Mouse (Mus musculus) ovary, adult 18-20 months (tissue): ENCODE results near the gene Afp.

Experiments used
- DNase-seq: peaks from one replicate; pipeline ENCODE4 v3.0.0; 2022; ENCODE audit warnings: low spot score, mixed read lengths

Afp gene

DNA sequence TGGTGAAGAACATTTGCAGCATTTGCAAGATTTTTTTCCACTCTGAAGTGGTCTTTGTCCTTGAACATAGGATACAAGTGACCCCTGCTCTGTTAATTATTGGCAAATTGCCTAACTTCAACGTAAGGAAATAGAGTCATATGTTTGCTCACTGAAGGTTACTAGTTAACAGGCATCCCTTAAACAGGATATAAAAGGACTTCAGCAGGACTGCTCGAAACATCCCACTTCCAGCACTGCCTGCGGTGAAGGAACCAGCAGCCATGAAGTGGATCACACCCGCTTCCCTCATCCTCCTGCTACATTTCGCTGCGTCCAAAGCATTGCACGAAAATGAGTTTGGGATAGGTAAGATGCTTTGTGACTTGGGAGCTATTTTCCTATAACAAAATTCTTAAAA, at the start of gene Afp:
Afp (plus strand) TSS at position 220 of the 400 bp plus-strand sequence.
- DNase-seq = no peak

DNA sequence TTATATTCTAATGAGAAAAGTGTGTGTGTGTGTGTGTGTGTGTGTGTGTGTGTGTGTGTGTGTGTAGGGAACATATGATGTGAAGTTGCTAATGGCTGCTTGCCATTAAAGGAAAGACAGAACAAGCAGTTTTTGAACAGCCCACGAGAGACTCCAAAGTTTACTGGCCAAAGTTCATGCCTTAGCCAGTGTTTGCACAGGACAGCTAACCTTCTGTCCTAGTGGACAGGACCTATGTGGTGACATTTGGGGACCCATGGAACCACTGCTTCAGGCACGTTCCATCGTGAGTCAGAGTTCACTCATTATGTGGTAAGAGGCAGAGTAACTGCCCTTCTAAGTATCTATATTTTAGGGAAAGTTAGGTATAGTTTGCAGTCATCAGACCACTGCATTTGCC, 43.0 kb upstream of the Afp start:
- no peak for DNase-seq

DNA sequence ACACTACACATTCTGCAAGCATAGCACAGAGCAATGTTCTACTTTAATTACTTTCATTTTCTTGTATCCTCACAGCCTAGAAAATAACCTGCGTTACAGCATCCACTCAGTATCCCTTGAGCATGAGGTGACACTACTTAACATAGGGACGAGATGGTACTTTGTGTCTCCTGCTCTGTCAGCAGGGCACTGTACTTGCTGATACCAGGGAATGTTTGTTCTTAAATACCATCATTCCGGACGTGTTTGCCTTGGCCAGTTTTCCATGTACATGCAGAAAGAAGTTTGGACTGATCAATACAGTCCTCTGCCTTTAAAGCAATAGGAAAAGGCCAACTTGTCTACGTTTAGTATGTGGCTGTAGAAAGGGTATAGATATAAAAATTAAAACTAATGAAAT, 40.6 kb upstream of the Afp start:
- DNase-seq = no peak

DNA sequence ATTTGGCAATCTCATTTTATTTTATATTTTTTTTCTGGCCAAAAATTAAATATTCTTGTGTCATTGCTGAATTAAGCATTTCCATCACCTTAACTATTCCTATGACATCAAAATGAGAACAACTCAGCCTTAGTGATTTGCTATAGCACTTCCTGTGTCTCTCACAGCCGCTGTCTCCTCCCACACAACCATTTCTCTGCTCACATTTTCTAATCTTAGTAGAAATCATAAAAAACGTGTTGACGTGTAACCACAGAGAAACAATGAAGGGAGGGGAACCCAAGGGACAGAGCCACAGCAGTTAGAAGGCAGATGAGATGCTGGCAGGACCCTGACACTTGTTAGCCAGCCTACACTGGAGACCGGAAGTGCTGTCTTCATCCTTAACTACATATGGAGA, 37.8 kb upstream of the Afp start:
- DNase-seq = no peak

DNA sequence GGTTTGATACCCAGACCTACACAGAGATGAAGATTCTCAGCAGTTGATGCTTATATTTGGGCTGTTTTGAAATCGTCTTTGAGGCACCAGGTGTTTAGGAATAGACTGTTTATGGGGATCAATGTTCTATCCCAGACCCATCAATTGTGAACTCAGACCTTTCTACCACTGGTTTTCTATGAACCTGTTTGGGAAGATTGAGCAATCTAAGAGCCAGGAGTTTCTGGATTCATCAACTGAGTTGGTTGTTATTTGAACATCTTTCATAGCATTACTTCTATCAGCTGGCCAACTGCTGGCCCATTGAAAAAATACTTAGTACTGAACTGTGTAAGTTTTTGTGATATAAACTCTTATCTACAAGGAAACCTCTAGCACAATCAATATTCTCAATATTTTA, 33.3 kb upstream of the Afp start:
- no peak for DNase-seq

DNA sequence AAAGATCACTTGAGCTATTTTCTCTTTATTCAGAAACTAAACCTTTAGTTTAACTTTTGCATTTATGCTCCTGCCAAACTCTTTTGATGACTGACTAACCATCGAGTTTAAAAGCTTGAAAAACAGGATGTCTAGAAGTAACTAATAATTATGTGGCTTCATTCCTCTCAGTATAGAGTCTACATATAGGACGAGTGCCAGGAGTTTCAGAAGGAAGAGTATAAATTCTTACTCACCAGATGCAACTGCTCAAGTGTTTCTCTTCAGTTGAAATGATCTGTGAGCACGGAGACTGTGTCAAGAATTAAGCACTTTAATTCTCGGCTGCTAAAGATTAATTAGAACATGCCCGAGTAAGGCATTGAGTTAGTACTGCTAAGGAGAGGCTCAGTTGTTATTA, 31.8 kb upstream of the Afp start:
- no peak for DNase-seq

DNA sequence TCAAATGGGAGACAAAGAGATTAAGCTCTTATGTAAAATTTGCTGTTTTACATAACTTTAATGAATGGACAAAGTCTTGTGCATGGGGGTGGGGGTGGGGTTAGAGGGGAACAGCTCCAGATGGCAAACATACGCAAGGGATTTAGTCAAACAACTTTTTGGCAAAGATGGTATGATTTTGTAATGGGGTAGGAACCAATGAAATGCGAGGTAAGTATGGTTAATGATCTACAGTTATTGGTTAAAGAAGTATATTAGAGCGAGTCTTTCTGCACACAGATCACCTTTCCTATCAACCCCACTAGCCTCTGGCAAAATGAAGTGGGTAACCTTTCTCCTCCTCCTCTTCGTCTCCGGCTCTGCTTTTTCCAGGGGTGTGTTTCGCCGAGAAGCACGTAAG, 29.9 kb upstream of the Afp start, which contains the start of gene Alb:
Alb (plus strand) TSS at position 279 of the 400 bp plus-strand sequence.
- DNase-seq = no peak

DNA sequence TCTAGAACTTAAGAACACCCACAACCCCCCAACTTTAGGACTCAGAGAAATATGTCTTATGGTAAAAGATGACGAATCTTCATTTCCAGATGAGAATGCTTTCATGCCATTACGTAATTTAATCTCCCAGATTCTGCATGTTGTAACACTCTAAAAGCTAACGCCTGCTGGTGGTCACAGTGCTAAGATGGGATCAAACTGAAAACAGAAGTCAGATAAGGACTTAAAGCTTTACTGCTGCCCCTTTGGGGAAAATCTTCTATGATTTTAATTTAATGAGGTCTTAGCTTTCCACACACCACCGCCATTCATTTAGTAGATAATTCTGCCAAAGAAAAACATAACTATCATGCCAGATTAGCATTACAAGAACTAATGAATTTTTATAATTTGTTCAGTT, 23.7 kb upstream of the Afp start:
- no peak for DNase-seq

DNA sequence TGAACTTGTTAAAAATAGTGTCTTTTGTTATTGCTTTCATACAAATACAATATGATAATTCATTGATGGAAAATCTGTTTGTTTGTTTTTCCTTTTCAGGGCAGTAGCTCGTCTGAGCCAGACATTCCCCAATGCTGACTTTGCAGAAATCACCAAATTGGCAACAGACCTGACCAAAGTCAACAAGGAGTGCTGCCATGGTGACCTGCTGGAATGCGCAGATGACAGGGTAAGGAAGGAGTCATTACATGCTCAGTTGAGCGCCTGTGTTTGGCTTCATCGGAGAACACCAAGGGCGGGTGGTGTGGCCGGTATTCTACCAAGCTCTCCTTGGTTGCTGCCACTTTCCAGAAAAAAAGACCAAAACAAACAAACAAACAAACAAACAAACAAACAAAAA, 23.3 kb upstream of the Afp start:
- DNase-seq = no peak

DNA sequence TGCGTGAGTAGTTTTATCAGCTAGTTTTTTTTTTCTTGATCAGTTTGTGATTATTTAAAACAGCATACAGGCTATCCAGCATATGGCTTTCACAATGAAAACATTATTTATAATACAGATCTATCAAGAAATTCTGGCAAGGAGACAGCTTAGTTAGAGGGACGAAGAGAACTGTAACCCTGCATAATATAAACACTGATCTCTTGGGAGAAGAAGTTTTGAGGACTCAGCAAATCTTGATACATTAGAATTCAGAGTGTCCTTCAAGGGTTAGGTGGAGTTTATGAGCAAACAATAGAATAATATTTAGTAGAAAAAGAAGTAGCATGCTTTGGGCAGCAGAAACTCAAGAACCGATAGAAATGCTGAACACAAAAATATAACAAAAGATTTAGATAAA, 19.7 kb upstream of the Afp start:
- DNase-seq = no peak

DNA sequence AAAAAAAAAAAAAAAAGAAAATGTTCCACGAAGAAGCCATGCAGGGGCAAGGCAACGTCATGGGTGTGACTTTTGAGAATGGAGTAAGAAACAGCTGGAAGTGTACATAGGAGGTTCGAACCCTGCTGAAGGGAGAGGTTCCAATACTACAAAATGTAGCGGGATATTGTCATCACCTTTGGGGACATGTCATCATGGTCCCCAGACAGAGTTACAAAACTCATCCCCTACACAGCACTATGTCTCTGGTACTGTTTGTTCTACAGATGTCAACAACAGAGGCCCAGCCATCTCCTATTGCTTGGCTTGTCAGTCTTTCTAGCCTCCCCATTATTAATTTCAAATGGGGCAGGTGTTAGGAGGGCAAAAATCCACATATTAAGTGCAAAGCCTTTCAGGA, 16.6 kb upstream of the Afp start:
- DNase-seq = no peak

DNA sequence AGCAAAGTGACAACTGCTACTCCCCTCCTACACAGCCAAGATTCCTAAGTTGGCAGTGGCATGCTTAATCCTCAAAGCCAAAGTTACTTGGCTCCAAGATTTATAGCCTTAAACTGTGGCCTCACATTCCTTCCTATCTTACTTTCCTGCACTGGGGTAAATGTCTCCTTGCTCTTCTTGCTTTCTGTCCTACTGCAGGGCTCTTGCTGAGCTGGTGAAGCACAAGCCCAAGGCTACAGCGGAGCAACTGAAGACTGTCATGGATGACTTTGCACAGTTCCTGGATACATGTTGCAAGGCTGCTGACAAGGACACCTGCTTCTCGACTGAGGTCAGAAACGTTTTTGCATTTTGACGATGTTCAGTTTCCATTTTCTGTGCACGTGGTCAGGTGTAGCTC, 16.2 kb upstream of the Afp start:
- DNase-seq = no peak

DNA sequence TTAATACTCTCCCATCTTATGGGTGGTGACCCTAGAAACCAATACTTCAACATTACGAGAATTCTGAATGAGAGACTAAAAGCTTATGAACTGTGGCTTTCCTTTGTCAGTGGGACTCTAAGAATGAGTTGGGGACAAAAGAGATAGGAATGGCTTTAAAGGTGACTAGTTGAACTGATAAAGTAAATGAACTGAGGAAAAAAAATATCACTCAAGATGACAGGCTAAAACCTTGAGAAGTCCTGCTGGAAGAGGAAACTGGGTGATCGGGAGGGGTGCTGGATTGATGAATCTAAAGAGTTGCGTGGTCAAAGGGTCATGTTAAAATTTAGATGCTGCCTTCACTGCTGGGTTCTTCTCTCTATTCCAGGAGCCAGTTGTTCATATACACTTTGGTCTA, 13.8 kb upstream of the Afp start:
- DNase-seq = no peak

DNA sequence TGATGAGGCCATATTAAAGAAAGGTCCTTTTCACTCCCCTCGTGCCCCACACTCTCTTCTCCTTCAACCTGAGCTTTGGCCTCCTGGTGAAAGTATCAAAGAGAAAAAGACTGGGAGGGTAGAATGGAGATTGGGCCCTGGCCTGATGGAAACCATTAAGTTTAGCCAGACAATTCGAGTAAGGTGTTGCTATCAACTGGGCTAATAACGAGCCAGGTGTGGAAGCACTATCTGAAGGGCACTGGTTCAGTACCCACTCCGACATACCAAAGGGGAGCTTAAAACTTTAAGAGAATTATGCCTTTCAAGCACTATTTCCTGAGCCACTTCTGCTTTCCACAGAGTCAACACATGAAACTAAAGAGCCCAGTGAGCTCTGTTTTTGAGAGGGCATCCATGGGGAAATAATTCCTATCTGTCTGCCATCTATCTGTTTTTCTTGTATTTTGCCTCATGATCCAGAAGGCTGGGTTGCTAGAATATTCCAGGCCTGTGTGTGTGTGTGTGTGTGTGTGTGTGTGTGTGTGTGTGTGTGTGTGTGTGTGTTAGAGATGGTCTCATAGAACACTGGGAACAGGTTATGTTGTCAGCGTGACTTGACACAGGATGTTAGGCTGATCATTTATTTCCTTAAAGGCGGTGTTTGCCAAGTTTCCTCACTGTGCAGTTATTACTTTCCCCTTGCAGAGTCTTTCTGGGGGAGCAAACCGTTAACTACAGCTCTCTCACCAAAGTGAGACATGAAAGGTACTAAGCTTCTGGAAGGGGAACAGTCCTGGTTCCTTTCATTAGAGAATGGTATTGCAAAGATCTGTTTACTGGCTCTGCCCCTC, 13.0 kb upstream of the Afp start:
- no peak for DNase-seq

DNA sequence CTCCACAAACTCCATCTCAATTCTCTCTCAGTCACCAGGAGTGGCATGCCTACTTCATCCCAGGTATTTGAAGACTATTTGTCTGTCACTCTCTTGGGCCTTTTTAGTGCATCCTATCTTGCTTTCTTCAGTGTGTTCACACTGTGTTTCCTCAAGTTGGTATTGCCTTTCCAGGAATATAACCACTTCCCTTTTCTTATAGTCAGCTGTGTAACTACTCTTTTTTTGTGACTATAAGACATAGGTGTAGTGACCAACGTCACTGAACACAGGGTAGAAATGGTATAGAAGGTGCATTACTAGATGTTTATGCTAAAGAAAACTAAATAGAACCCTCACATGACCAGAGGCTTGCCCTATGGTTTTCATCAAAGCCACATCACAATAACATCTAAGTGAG, 11.7 kb upstream of the Afp start:
- DNase-seq = no peak

DNA sequence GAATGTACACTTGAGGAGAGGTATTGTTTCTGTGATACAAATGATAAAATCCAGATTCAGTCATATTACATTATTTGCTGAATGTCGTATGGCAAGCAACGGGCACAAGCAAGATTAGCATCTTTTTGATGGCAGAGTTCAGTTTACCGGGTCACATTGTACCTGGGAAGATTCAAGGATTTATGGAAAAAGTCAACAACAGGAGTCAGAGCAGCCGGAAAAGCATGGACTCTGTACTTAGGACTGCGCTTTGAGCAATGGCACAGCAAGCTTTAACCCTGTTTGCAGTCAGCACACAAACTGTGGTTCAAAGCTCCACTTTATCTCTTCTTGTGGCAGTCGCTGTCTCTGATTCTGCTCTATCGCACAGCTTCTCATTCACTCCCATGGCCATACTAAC, 4.9 kb upstream of the Afp start:
- DNase-seq = no peak

DNA sequence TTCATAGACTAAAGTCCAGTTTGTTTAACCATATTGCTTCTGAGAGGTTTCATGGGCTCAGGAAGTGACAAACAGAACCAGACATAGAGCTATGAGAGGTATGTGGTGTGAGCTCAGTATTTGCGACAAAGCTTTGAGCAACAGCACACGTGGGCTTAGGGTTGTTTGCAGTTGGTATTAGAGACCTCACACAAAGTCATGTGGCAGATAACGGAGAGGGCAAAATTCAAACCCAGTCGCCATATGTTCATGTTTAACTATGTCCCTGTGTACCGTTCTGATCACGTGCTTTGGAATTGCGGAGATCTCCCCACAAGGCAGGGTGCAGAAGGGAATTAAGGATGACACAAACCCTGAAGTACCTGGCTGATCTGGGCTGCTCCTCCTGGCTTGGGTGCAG, 2.2 kb upstream of the Afp start:
- DNase-seq = no peak

DNA sequence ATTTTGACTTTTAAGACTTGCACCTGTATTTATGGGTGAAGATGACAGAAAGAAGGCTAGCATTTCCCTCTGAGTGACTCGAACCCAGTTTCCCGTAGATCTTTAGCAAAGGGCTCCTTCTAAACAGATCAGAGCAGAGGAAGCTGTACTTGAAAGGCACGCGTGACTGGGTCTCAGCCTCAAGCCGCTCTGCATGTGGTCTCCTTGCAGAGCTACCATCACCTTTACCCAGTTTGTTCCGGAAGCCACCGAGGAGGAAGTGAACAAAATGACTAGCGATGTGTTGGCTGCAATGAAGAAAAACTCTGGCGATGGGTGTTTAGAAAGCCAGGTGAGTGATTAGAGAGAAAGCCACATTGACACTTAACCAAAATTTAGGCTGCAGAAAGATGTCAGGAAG, 1.9 kb downstream of the Afp start:
- no peak for DNase-seq

DNA sequence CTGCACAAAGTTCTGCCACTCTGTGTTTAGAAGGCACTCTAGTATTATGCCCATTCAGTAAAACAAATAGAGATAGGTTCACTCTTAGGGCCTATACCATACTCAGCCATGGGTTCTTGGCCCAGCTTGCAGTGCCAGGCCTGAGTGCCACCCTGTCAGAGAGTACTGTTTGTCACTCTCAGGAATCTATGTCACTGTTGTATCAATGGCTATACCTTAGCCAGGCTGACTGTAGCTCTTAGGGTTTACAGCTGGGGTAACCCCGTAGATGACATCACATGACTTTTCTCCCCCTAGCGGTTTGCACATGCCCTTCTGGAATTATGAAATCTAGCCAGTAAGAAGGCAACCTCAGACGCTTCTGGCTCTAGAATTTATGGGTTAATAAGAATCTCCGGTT, 3.8 kb downstream of the Afp start:
- no peak for DNase-seq

DNA sequence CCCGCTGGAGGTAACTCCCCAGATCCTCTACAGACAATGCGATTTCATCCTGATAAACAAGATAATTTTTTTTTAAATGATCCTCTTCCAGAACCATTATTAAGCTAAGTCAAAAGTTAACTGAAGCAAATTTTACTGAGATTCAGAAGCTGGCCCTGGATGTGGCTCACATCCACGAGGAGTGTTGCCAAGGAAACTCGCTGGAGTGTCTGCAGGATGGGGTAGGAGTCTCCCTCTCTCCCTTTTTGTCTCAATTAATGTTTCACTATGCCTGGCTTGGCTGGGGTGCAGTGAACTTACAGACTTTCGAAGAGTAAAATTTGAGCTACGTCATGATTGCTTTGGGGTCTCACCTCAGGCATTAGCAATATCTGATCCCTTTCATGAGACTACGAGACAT, 9.0 kb downstream of the Afp start:
- DNase-seq = no peak

DNA sequence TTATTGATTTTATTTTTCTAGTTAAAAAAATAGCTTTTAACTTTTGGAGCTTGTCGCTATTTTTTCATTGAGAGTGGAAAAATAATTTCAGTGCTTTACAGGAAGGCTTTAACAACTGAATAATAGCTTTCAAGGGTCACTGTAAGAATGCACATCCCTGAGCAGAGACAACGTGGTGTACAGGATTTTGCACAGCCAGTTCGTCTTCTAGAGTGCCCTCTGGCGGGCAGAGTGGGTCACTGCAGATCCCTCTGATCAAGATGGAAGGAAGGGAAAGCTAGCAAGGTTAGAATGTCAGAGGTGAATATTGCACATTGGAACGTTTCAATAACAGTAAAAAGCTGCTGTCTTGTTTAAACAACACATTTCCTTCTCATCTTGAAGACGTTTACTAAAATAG, 10.2 kb downstream of the Afp start:
- DNase-seq = peak; percentile 29

DNA sequence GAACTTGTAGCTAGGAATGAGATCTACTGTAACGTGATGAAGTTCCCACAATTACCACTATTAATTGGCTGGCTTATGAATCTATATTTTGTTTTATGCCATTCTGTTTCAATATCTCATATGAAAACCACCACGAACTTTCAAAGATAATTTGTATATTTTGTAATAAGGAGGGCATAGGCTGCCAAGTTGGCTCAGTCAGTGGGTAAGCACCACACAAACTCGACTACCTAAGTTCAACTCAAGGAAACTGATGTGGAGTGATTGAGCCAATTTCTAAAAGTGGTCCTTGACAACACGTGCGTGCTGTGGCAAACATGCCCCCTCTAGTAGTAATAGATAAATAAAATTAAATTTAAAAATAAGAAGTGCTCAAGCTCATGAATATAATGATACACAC, 11.2 kb downstream of the Afp start:
- no peak for DNase-seq

DNA sequence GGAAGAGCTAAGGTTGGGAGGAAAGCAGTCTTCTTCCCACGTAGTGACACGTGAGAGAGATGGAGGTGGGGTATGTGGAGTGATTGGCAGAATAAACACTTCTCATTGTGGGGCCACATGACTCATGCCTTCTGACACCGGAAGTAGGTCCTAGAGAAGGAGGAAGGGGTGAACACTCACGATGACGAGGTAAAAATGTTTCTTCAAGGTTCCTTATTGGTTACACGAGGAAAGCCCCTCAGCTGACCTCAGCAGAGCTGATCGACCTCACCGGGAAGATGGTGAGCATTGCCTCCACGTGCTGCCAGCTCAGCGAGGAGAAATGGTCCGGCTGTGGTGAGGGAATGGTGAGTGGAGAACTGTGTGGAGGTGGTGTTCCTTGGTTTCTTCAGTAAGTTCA, 14.2 kb downstream of the Afp start:
- DNase-seq = no peak

DNA sequence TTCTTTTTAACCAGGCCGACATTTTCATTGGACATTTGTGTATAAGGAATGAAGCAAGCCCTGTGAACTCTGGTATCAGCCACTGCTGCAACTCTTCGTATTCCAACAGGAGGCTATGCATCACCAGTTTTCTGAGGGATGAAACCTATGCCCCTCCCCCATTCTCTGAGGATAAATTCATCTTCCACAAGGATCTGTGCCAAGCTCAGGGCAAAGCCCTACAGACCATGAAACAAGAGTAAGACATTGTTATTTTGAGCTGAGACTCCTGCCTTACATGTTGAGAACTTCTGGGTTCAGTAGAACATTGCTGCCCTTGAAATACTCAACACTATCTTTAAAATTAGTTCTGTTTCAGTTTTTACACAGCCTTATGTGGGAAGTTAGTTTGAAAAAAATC, 16.0 kb downstream of the Afp start:
- DNase-seq = no peak
